Mouse (Mus musculus) cortical plate, adult 2 months (tissue): Measurements from ENCODE around the gene Ms4a6c. TPM values are rescaled to one million over a fixed set of nuclear protein-coding genes. Genes with fewer than 3 reads are reported as not detected.
"Not testable (repeated sequence)": the region's sequence is repeated elsewhere in the genome, so short reads cannot be mapped to it uniquely, and the experiment has no call there.

Source experiments
- H3K27ac ChIP-seq: fragments of 200-500 bp; 2 replicates; pipeline ENCODE4 v1.5.1; 2012; ENCODE audit warnings: low read length, control low read depth, inconsistent platforms; ENCODE audit not compliant: insufficient read depth
- H3K4me1 ChIP-seq: fragments of 200-500 bp; 2 replicates; pipeline ENCODE4 v1.6.1; 2011; ENCODE audit warnings: low read length; ENCODE audit not compliant: control insufficient read depth, insufficient read depth
- H3K4me3 ChIP-seq: fragments of 200-500 bp; 2 replicates; pipeline ENCODE4 v1.5.1; 2011; ENCODE audit warnings: mild to moderate bottlenecking, low read length, control low read depth; ENCODE audit not compliant: insufficient read depth
- CTCF ChIP-seq: fragments of 200-500 bp; IDR thresholded peaks from 2 replicates; pipeline ENCODE4 v1.5.1; 2011; ENCODE audit warnings: mild to moderate bottlenecking, control low read depth, low read length; ENCODE audit not compliant: insufficient read depth; ENCODE audit errors: extremely low read depth
- POLR2A ChIP-seq: fragments of 200-500 bp; IDR thresholded peaks from 2 replicates; pipeline ENCODE4 v1.6.1; 2011; ENCODE audit warnings: mild to moderate bottlenecking, low read length, control low read depth; ENCODE audit not compliant: insufficient read depth; ENCODE audit errors: extremely low read depth
- polyA plus RNA-seq: library from polyadenylated mRNA; depleted of rRNA; stranded (reverse); fragments of >200 nt; gene quantifications from 2 replicates; pipeline ENCODE4 v1.2.3, GENCODE M21; 2012; rRNA removed

Ms4a6c gene
- polyA plus RNA-seq, 1 experiment: 0.86 TPM

- no peaks in the 10 kb centered on the region for H3K4me1 ChIP-seq
- H3K27ac ChIP-seq: no peak overlapping the region
- TF ChIP-seq CTCF: no peak
- no peak for TF ChIP-seq POLR2A
- H3K4me3 ChIP-seq: no peak overlapping the region
Observed at GRCm38 (mm10) chr19:11500796-11501195, 31.6 kb downstream of the Ms4a6c start.

DNA sequence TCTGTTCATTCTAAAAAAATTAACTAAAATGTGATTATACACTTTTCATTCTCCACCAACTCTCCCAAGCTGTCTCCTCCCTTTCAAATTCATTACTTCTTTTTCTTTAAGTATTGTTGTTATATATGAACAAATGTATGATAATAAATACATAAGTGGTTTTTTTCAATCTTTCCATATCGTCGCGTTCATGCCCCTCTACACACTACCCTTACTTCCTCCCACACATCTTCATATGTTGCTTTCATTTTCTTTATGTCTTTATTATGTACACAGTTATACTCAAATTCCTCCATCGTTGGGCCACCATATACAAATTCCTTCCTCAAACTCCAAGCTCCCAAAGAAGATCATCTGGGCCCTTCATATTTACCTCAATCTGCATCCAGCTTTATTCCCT, 32.2 kb downstream of the Ms4a6c start:
- no peak overlapping the region for H3K4me3 ChIP-seq
- H3K27ac ChIP-seq: no peak overlapping the region
- no peak for TF ChIP-seq CTCF
- TF ChIP-seq POLR2A: no peak
- H3K4me1 ChIP-seq: no peaks in the 10 kb centered on the region

DNA sequence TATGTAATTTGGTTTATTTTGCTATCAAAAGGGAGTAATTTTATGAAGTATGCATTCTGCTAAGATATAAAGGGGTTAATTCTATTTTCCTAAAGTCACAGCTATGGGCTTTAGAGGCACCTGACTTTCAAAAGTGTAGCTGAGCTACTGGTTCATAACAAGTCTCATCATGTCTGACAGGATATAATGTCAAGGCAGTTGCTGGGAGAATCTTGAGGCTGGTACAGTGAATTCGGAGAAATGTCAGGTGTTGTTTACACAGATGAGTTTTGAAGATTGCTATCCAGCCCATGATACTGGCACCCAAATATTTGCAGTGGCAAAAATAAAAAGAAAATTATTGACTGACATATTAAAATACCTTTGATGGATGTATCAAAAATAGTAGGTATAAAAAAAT, 35.7 kb downstream of the Ms4a6c start:
- Histone ChIP-seq H3K4me1 (no peaks in the 10 kb centered on the region), H3K4me3 (no peak overlapping the region), H3K27ac (no peak overlapping the region)
- no peak for TF ChIP-seq POLR2A
- no peak for TF ChIP-seq CTCF

GRCm38 (mm10) chr19:11513458-11513857, 44.3 kb downstream of the Ms4a6c start:
- no peak for TF ChIP-seq POLR2A
- TF ChIP-seq CTCF: no peak
- H3K4me3 ChIP-seq: no peak overlapping the region
- no peak overlapping the region for H3K27ac ChIP-seq
- no peaks in the 10 kb centered on the region for H3K4me1 ChIP-seq

GRCm38 (mm10) chr19:11516246-11516645, 47.1 kb downstream of the Ms4a6c start, which contains the start of gene Ms4a6b:
Gene Ms4a6b (plus strand): TSS chr19:11516512.
- TF ChIP-seq POLR2A (no peak), CTCF (no peak)
- Histone ChIP-seq H3K27ac (no peak within 1 kb of the TSS), H3K4me3 (no peak within 1 kb of the TSS), H3K4me1 (no peaks in the 10 kb centered on the region)

DNA sequence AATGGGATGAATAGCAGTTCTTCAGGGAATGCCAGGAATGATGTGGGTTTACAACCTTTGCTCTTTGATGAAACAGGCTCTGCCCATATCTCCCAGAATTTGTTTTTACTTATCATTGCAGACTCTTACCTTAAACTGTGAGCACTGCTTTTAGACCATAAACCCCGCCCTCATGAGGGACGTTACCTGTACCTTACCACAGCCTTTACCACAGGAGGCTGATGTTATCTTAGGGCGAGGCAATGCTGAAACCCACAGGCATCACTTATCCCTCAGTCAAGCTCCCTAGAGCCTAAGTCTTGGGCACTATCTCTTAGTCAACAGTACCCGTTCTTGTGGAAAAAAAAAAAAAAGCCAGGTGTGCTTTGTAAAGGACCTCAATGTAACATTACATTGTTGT, 47.7 kb downstream of the Ms4a6c start:
- H3K27ac ChIP-seq: no peak overlapping the region

DNA sequence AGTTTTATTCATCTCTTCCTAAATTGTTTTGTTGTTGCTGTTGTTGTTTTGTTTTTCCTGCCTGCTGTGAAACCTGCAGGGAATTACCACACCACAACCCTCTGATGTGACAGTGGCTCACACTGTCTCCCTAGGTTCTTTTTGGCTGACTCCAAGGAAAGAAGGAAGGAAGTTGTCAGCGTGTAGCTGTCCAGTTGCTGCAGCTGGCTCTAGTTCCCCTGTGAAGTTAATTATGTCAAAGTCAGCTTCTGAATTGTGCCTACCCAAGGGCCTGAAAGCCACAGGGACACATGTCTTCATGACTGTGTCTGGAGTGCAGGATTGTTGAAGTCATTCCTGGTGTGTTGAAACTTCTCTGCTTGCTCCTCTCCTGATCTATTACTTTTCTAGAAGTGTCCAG, 48.2 kb downstream of the Ms4a6c start:
- H3K4me3 ChIP-seq, H3K4me1 ChIP-seq, H3K27ac ChIP-seq: not testable (repeated sequence)

More for the DNA sequence above, 47.7 kb downstream of the Ms4a6c start:
- no peaks in the 10 kb centered on the region for H3K4me1 ChIP-seq
- H3K4me3 ChIP-seq: no peak overlapping the region
- TF ChIP-seq CTCF: no peak
- no peak for TF ChIP-seq POLR2A

DNA sequence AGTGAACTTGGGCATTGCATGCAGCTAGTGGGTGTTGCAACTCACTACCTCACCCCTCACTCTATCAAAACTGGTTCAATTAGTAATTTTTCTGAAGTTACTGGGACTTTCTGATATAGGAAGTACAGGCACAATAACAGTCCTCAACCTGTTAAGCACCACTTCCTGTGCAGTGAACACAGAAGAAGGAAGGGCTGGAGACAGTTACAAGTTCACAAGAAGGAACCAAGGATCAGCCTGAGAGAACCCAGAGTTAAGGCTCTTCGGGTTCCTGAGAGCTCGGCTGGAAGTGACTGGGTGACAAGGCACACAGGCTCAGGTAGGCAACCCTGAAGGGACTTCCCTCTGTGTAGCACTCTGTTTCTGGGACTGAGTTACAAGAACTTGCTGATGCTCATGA, 49.2 kb downstream of the Ms4a6c start:
- not testable (repeated sequence) for H3K4me1 ChIP-seq, H3K27ac ChIP-seq, H3K4me3 ChIP-seq

DNA sequence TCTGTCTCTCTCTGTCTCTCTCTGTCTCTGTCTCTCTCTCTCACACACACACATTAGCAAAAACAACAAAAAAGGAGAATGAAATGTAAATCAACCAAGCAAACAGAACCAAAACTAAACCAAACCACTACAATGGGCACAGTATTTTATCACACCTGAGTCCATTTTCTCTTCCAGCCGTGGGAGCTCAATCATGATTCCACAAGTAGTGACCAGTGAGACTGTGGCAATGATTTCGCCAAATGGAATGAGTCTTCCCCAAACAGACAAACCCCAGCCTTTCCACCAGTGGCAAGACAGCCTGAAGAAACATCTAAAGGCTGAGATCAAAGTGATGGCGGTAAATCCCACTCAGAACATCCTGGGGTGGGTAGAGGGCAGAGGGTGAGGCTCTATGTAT, 51.0 kb downstream of the Ms4a6c start:
- H3K4me3 ChIP-seq: no peak overlapping the region
- H3K4me1 ChIP-seq: no peaks in the 10 kb centered on the region
- TF ChIP-seq CTCF (no peak), POLR2A (no peak)
- no peak overlapping the region for H3K27ac ChIP-seq

Other genes with a start within 250 kb of the Ms4a6c start
- not detected in 2 replicates for gene Ms4a12, start 236.9 kb upstream of the Ms4a6c start, polyA plus RNA-seq
- gene Ms4a1, start 203.1 kb upstream of the Ms4a6c start, polyA plus RNA-seq: 0.04 and 0.10 TPM in 2 replicates
- gene Ms4a5, start 185.5 kb upstream of the Ms4a6c start, polyA plus RNA-seq: not detected in 2 replicates
- 0.08 and 0.15 TPM in 2 replicates for gene Ms4a14, start 154.9 kb upstream of the Ms4a6c start, polyA plus RNA-seq
- gene Ms4a7, start 133.2 kb upstream of the Ms4a6c start, polyA plus RNA-seq: 0.66 and 1.0 TPM in 2 replicates
- 0.17 and 0.21 TPM in 2 replicates for gene Ms4a4a, start 93.8 kb upstream of the Ms4a6c start, polyA plus RNA-seq
- 0.17 TPM in 1 of 2 replicates, not detected in the other for gene Ms4a4c, start 64.6 kb upstream of the Ms4a6c start, polyA plus RNA-seq
- gene Ms4a4b, start 25.8 kb upstream of the Ms4a6c start, polyA plus RNA-seq: 0.44 and 0.78 TPM in 2 replicates
- 0.31 and 0.62 TPM in 2 replicates for gene Gm8369, start 16.6 kb downstream of the Ms4a6c start, polyA plus RNA-seq
- gene Ms4a6b, start 47.1 kb downstream of the Ms4a6c start, polyA plus RNA-seq: 2.0 and 2.2 TPM in 2 replicates
- not detected in 2 replicates for gene Ms4a4d, start 67.4 kb downstream of the Ms4a6c start, polyA plus RNA-seq
- 1.5 and 1.8 TPM in 2 replicates for gene Ms4a6d, start 135.5 kb downstream of the Ms4a6c start, polyA plus RNA-seq
- 0.06 TPM in 1 of 2 replicates, not detected in the other for gene Ms4a2, start 154.4 kb downstream of the Ms4a6c start, polyA plus RNA-seq
- not detected in 2 replicates for gene Ms4a3, start 171.5 kb downstream of the Ms4a6c start, polyA plus RNA-seq
- gene Oosp2, start 191.2 kb downstream of the Ms4a6c start, polyA plus RNA-seq: not detected in 2 replicates
- gene Oosp1, start 221.8 kb downstream of the Ms4a6c start, polyA plus RNA-seq: not detected in 2 replicates
- gene Oosp3, start 227.7 kb downstream of the Ms4a6c start, polyA plus RNA-seq: not detected in 2 replicates